Mouse (Mus musculus) embryo, embryonic 11 days (tissue): ENCODE data around the gene Tgfb2.

Source experiments
- DNase-seq: peaks from one replicate; pipeline ENCODE4 v3.0.0-alpha.2; 2015

Gene Tgfb2

GRCm38 (mm10) chr1:186577302-186577701 lies 128.5 kb downstream of the Tgfb2 start:
- no peak for DNase-seq

GRCm38 (mm10) chr1:186575629-186576028 lies 130.2 kb downstream of the Tgfb2 start:
- no peak for DNase-seq

GRCm38 (mm10) chr1:186575074-186575473 lies 130.7 kb downstream of the Tgfb2 start:
- DNase-seq = no peak
